Mouse (Mus musculus): Measurements from ENCODE around the gene Cops7a. TPM values are rescaled to one million over a fixed set of nuclear protein-coding genes. Genes with fewer than 3 reads are reported as not detected.

Gene Cops7a
- polyA plus RNA-seq, 1 experiment from 2014 or later = 133 TPM

- peak overlapping the region; percentile 50 for H3K9ac ChIP-seq
These were observed 35.1 kb downstream of the Cops7a start for GRCm38 (mm10) chr6:124930231-124930630.

GRCm38 (mm10) chr6:124925941-124926340, 39.4 kb downstream of the Cops7a start:
- peaks cover 42% of the 10 kb centered on the region for H3K4me1 ChIP-seq
- H3K27ac ChIP-seq = peak overlapping the region; percentile 83
- peak overlapping the region; percentile 49 for H3K4me2 ChIP-seq (replicated peaks)
- peak overlapping the region; percentile 9; the same call in 1 of the 2 replicates for H3K4me3 ChIP-seq
- no peaks in the 10 kb centered on the region for H3K9me3 ChIP-seq
- no peaks in the 10 kb centered on the region for H3K36me3 ChIP-seq
- 45% methylated on average over 5 of the region's 5 CpGs for WGBS
- no peaks in the 10 kb centered on the region for H3K27me3 ChIP-seq
- ATAC-seq (ENCODE audit: low FRiP score, low read depth) = no peak
- no peak overlapping the region for H3K9ac ChIP-seq

More at GRCm38 (mm10) chr6:124930231-124930630, 35.1 kb downstream of the Cops7a start:
- Histone ChIP-seq H3K9me3 (no peaks in the 10 kb centered on the region), H3K4me3 (peak overlapping the region; percentile 94), H3K27ac (peak overlapping the region; percentile 97), H3K27me3 (no peaks in the 10 kb centered on the region), H3K36me3 (peaks cover 26% of the 10 kb centered on the region), H3K4me2 (replicated peaks) (peak overlapping the region; percentile 51), H3K4me1 (peaks cover 48% of the 10 kb centered on the region)
- no peak for ATAC-seq (ENCODE audit: low FRiP score, low read depth)
- WGBS = 25% methylated on average over 1 of the region's 1 CpGs

- H3K27ac ChIP-seq = peak overlapping the region; percentile 83
- H3K27me3 ChIP-seq = no peaks in the 10 kb centered on the region
- WGBS = 14% methylated on average over 12 of the region's 12 CpGs
- H3K9ac ChIP-seq = no peak overlapping the region
- H3K4me3 ChIP-seq = peak overlapping the region; percentile 9
- H3K9me3 ChIP-seq = no peaks in the 10 kb centered on the region
- H3K36me3 ChIP-seq = no peaks in the 10 kb centered on the region
- H3K4me2 ChIP-seq (replicated peaks) = peak overlapping the region; percentile 49
- peaks cover 45% of the 10 kb centered on the region for H3K4me1 ChIP-seq
- ATAC-seq (ENCODE audit: low FRiP score, low read depth) = no peak
These were observed 40.1 kb downstream of the Cops7a start for GRCm38 (mm10) chr6:124925173-124925793.

GRCm38 (mm10) chr6:124921539-124921938, 43.8 kb downstream of the Cops7a start:
- 69% methylated on average over 4 of the region's 4 CpGs for WGBS
- no peak overlapping the region for H3K9ac ChIP-seq
- peaks cover 51% of the 10 kb centered on the region for H3K4me1 ChIP-seq
- no peak overlapping the region for H3K4me2 ChIP-seq (replicated peaks)
- no peaks in the 10 kb centered on the region for H3K9me3 ChIP-seq
- H3K36me3 ChIP-seq = no peaks in the 10 kb centered on the region
- no peak for ATAC-seq (ENCODE audit: low FRiP score, low read depth)
- peak overlapping the region; percentile 100 for H3K27ac ChIP-seq
- H3K27me3 ChIP-seq = no peaks in the 10 kb centered on the region
- H3K4me3 ChIP-seq = no peak overlapping the region

GRCm38 (mm10) chr6:124920318-124921085, 44.8 kb downstream of the Cops7a start:
- Histone ChIP-seq H3K27me3 (no peaks in the 10 kb centered on the region), H3K36me3 (no peaks in the 10 kb centered on the region), H3K27ac (peak overlapping the region; percentile 100), H3K4me2 (replicated peaks) (peak overlapping the region; percentile 100), H3K9me3 (no peaks in the 10 kb centered on the region), H3K4me1 (peaks cover 52% of the 10 kb centered on the region), H3K9ac (no peak overlapping the region; the same call in 1 of the 2 replicates), H3K4me3 (peak overlapping the region; percentile 90)
- 22% methylated on average over 9 of the region's 9 CpGs for WGBS
- no peak for ATAC-seq (ENCODE audit: low FRiP score, low read depth)

GRCm38 (mm10) chr6:124919695-124920317, 45.5 kb downstream of the Cops7a start, which contains the start of gene Ptms:
Gene Ptms (minus strand): TSS chr6:124920103.
- Histone ChIP-seq H3K4me3 (peak within 1 kb of the TSS; percentile 90), H3K9ac (no peak within 1 kb of the TSS; the same call in 1 of the 2 replicates), H3K9me3 (no peaks in the 10 kb centered on the region), H3K36me3 (peaks cover 4% of the 10 kb centered on the region), H3K27ac (peak within 1 kb of the TSS; percentile 100), H3K4me1 (peaks cover 52% of the 10 kb centered on the region), H3K4me2 (replicated peaks) (peak within 1 kb of the TSS; percentile 100), H3K27me3 (no peaks in the 10 kb centered on the region)
- WGBS = under 1% methylated on average over 13 of the region's 13 CpGs
- peak; percentile 91 for ATAC-seq (ENCODE audit: low FRiP score, low read depth)

- Histone ChIP-seq H3K9me3 (no peaks in the 10 kb centered on the region), H3K27ac (peak overlapping the region; percentile 100), H3K4me3 (peak overlapping the region; percentile 90), H3K9ac (no peak overlapping the region), H3K27me3 (no peaks in the 10 kb centered on the region), H3K36me3 (peaks cover 11% of the 10 kb centered on the region), H3K4me1 (peaks cover 56% of the 10 kb centered on the region), H3K4me2 (replicated peaks) (peak overlapping the region; percentile 100)
- ATAC-seq (ENCODE audit: low FRiP score, low read depth) = no peak
- 24% methylated on average over 14 of the region's 14 CpGs for WGBS
These were observed 46.3 kb downstream of the Cops7a start for GRCm38 (mm10) chr6:124918890-124919627.

- peaks cover 19% of the 10 kb centered on the region for H3K36me3 ChIP-seq
- H3K9ac ChIP-seq = peak overlapping the region; percentile 100
- peaks cover 58% of the 10 kb centered on the region for H3K4me1 ChIP-seq
- H3K4me2 ChIP-seq (replicated peaks) = peak overlapping the region; percentile 100
- 7% methylated on average over 7 of the region's 7 CpGs for WGBS
- peak overlapping the region; percentile 90 for H3K4me3 ChIP-seq
- H3K27me3 ChIP-seq = no peaks in the 10 kb centered on the region
- no peaks in the 10 kb centered on the region for H3K9me3 ChIP-seq
- no peak for ATAC-seq (ENCODE audit: low FRiP score, low read depth)
- H3K27ac ChIP-seq = peak overlapping the region; percentile 100
These were observed 47.0 kb downstream of the Cops7a start for GRCm38 (mm10) chr6:124918331-124918690.

- H3K36me3 ChIP-seq = peaks cover 24% of the 10 kb centered on the region
- peak overlapping the region; percentile 100 for H3K9ac ChIP-seq
- peaks cover 61% of the 10 kb centered on the region for H3K4me1 ChIP-seq
- WGBS = 2% methylated on average over 66 of the region's 89 CpGs
- ATAC-seq (ENCODE audit: low FRiP score, low read depth) = peak; percentile 66
- no peaks in the 10 kb centered on the region for H3K27me3 ChIP-seq
- H3K4me3 ChIP-seq = peak overlapping the region; percentile 90
- peak overlapping the region; percentile 100 for H3K4me2 ChIP-seq (replicated peaks)
- peak overlapping the region; percentile 100 for H3K27ac ChIP-seq
- H3K9me3 ChIP-seq = no peaks in the 10 kb centered on the region
These were observed 47.6 kb downstream of the Cops7a start for GRCm38 (mm10) chr6:124917518-124918330.

- 0% methylated on average over 36 of the region's 67 CpGs for WGBS
- H3K9me3 ChIP-seq = no peaks in the 10 kb centered on the region
- H3K27me3 ChIP-seq = no peaks in the 10 kb centered on the region
- H3K4me3 ChIP-seq = peak overlapping the region; percentile 90
- H3K9ac ChIP-seq = peak overlapping the region; percentile 100
- peaks cover 29% of the 10 kb centered on the region for H3K36me3 ChIP-seq
- peaks cover 67% of the 10 kb centered on the region for H3K4me1 ChIP-seq
- H3K27ac ChIP-seq = peak overlapping the region; percentile 100
- H3K4me2 ChIP-seq (replicated peaks) = peak overlapping the region; percentile 100
- peak; percentile 25 for ATAC-seq (ENCODE audit: low FRiP score, low read depth)
These were observed 48.4 kb downstream of the Cops7a start for GRCm38 (mm10) chr6:124916695-124917517.

Measured in limb, embryonic 13.5 days (tissue).